Comparison of ENCODE assay signal across 20 mouse cellular contexts in the genomic region with DNA sequence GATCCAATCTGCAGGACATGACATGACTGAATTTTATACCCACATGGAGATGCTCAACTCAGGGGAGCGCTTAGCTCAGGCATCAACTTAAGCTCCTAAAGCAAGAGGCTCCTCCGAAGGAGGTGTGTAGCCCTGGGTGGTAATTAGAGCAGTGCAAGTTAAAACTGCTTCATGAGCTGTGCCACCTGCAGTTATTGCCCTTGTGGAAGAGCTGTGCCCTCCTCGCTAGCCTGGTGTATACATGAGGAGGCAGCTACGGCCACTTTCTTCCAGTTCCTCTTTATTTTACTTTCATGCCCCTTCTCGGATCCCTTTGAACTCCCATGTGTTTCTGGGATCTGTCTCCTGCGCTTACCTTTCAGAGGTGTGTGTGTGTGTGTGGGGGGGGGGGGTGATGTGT.
DNase-seq lines count a peak whose midpoint lies in the region; ATAC-seq and TF ChIP-seq lines count a peak whose summit lies in the region.
"Had no signal": no experiment of that assay in that cellular context is flagged by ENCODE, and none has a peak within 500 bp of the region (broad histone marks: within the 10 kb centered on the region; RNA-seq: fewer than 3 reads in every experiment).

No protein-coding gene starts in this region.

- no peak overlapping the region for H3K4me2 ChIP-seq in hindbrain, postnatal 0 days (ENCODE audit: low read depth, low read length)
- H3K4me2 ChIP-seq in hindbrain, embryonic 16.5 days (ENCODE audit: low read length), result no peak overlapping the region
- no peak overlapping the region for H3K4me2 ChIP-seq in lung, embryonic 15.5 days
- H3K4me2 ChIP-seq in embryonic facial prominence, embryonic 14.5 days (ENCODE audit: low read depth, low read length), result no peak overlapping the region
- no peak overlapping the region for H3K4me2 ChIP-seq in forebrain, embryonic 12.5 days
- H3K4me2 ChIP-seq: forebrain, embryonic 15.5 days; hindbrain, embryonic 12.5 days; neural tube, embryonic 13.5 days had no signal

- TF ChIP-seq CTCF in hindbrain, postnatal 0 days (IDR thresholded peaks at IDR 0.05; ENCODE audit: low read depth), result no peak

- no peaks in the 10 kb centered on the region for H3K27me3 ChIP-seq in hindbrain, postnatal 0 days (ENCODE audit: insufficient read depth, low read length)
- no peaks in the 10 kb centered on the region for H3K27me3 ChIP-seq in hindbrain, embryonic 16.5 days (replicated peaks; ENCODE audit: control insufficient read depth, insufficient read depth, low read length)
- no peaks in the 10 kb centered on the region for H3K27me3 ChIP-seq in lung, embryonic 15.5 days
- no peaks in the 10 kb centered on the region for H3K27me3 ChIP-seq in embryonic facial prominence, embryonic 14.5 days (replicated peaks; ENCODE audit: control insufficient read depth, insufficient read depth, low read length)
- H3K27me3 ChIP-seq in forebrain, embryonic 12.5 days, result no peaks in the 10 kb centered on the region
- H3K27me3 ChIP-seq: forebrain, embryonic 15.5 days; hindbrain, embryonic 12.5 days; neural tube, embryonic 13.5 days had no signal

- 74% methylated on average over 6 of the region's 6 CpGs for WGBS in hindbrain, postnatal 0 days
- WGBS in hindbrain, embryonic 16.5 days, result 75% methylated on average over 6 of the region's 6 CpGs
- 42% methylated on average over 6 of the region's 6 CpGs for WGBS in lung, embryonic 15.5 days
- WGBS in embryonic facial prominence, embryonic 14.5 days, result 59% methylated on average over 6 of the region's 6 CpGs
- WGBS in forebrain, embryonic 12.5 days, result 75% methylated on average over 6 of the region's 6 CpGs

- no peak overlapping the region for H3K27ac ChIP-seq in hindbrain, postnatal 0 days
- no peak overlapping the region for H3K27ac ChIP-seq in hindbrain, embryonic 16.5 days (ENCODE audit: low read depth, low read length)
- peak overlapping the region; percentile 1; the same call in 1 of the 2 replicates for H3K27ac ChIP-seq in lung, embryonic 15.5 days
- H3K27ac ChIP-seq in embryonic facial prominence, embryonic 14.5 days (replicated peaks; ENCODE audit: low read depth, low read length), result no peak overlapping the region
- no peak overlapping the region for H3K27ac ChIP-seq in forebrain, embryonic 12.5 days
- H3K27ac ChIP-seq: forebrain, embryonic 15.5 days; heart, adult 2 months; hindbrain, embryonic 12.5 days; layer of hippocampus, adult 2 months; neural tube, embryonic 13.5 days had no signal

- no peak overlapping the region for H3K4me3 ChIP-seq in hindbrain, postnatal 0 days (ENCODE audit: low read length)
- H3K4me3 ChIP-seq in hindbrain, embryonic 16.5 days (ENCODE audit: low read length), result no peak overlapping the region
- no peak overlapping the region for H3K4me3 ChIP-seq in lung, embryonic 15.5 days
- H3K4me3 ChIP-seq in embryonic facial prominence, embryonic 14.5 days (ENCODE audit: low read depth, low read length), result no peak overlapping the region
- no peak overlapping the region for H3K4me3 ChIP-seq in forebrain, embryonic 12.5 days (replicated peaks)
- H3K4me3 ChIP-seq: forebrain, embryonic 15.5 days; heart, adult 2 months; hindbrain, embryonic 12.5 days; layer of hippocampus, adult 2 months; neural tube, embryonic 13.5 days had no signal

- H3K4me1 ChIP-seq in hindbrain, postnatal 0 days (ENCODE audit: insufficient read depth, low read length), result no peaks in the 10 kb centered on the region
- H3K4me1 ChIP-seq in hindbrain, embryonic 16.5 days (ENCODE audit: control insufficient read depth, insufficient read depth, low read depth, low read length), result no peaks in the 10 kb centered on the region
- peaks cover 15% of the 10 kb centered on the region for H3K4me1 ChIP-seq in lung, embryonic 15.5 days
- H3K4me1 ChIP-seq in embryonic facial prominence, embryonic 14.5 days (ENCODE audit: control insufficient read depth, insufficient read depth, low read length), result no peaks in the 10 kb centered on the region
- H3K4me1 ChIP-seq in forebrain, embryonic 12.5 days, result no peaks in the 10 kb centered on the region
- H3K4me1 ChIP-seq: forebrain, embryonic 15.5 days; neural tube, embryonic 13.5 days had no signal

- intact Hi-C loops in gastrocnemius, postnatal 36 days (cut with DNase I), result no loop called here

- no peak for DNase-seq in hindbrain, postnatal 0 days (ENCODE audit: low spot score)
- no peak for DNase-seq in lung, postnatal 25 days (ENCODE audit: low spot score)
- DNase-seq in embryonic facial prominence, embryonic 14.5 days (ENCODE audit: low spot score), result peak; percentile 40
- no peak for DNase-seq in gastrocnemius, postnatal 36 days
- DNase-seq: adrenal gland, postnatal 36 days; cerebellum, adult 8-10 months; embryo, embryonic 11 days; heart, adult 2 months; kidney, adult 9 months; left cerebral cortex, postnatal 4 days; right cerebral cortex, postnatal 14 days; thymus, postnatal 25 days had no signal

- no peaks in the 10 kb centered on the region for H3K36me3 ChIP-seq in hindbrain, postnatal 0 days (ENCODE audit: insufficient read depth, low read length)
- no peaks in the 10 kb centered on the region for H3K36me3 ChIP-seq in hindbrain, embryonic 16.5 days (ENCODE audit: control insufficient read depth, insufficient read depth, low read length)
- no peaks in the 10 kb centered on the region for H3K36me3 ChIP-seq in lung, embryonic 15.5 days
- no peaks in the 10 kb centered on the region for H3K36me3 ChIP-seq in embryonic facial prominence, embryonic 14.5 days (ENCODE audit: control insufficient read depth, insufficient read depth, low read length)
- H3K36me3 ChIP-seq in forebrain, embryonic 12.5 days (replicated peaks), result no peaks in the 10 kb centered on the region
- H3K36me3 ChIP-seq: forebrain, embryonic 15.5 days; hindbrain, embryonic 12.5 days; neural tube, embryonic 13.5 days had no signal

- no peak overlapping the region for H3K9ac ChIP-seq in hindbrain, postnatal 0 days (replicated peaks; ENCODE audit: low read length)
- no peak overlapping the region for H3K9ac ChIP-seq in hindbrain, embryonic 16.5 days (ENCODE audit: low read depth, low read length)
- no peak overlapping the region for H3K9ac ChIP-seq in lung, embryonic 15.5 days
- no peak overlapping the region for H3K9ac ChIP-seq in embryonic facial prominence, embryonic 14.5 days (ENCODE audit: low read depth, low read length)
- no peak overlapping the region for H3K9ac ChIP-seq in forebrain, embryonic 12.5 days
- H3K9ac ChIP-seq: forebrain, embryonic 15.5 days; hindbrain, embryonic 12.5 days; neural tube, embryonic 13.5 days had no signal

- H3K9me3 ChIP-seq in hindbrain, postnatal 0 days (ENCODE audit: low read length), result no peaks in the 10 kb centered on the region
- H3K9me3 ChIP-seq in hindbrain, embryonic 16.5 days (ENCODE audit: control insufficient read depth, low read length), result no peaks in the 10 kb centered on the region
- H3K9me3 ChIP-seq in lung, embryonic 15.5 days, result no peaks in the 10 kb centered on the region
- H3K9me3 ChIP-seq in embryonic facial prominence, embryonic 14.5 days (ENCODE audit: control insufficient read depth, low read length), result no peaks in the 10 kb centered on the region
- H3K9me3 ChIP-seq in forebrain, embryonic 12.5 days, result no peaks in the 10 kb centered on the region
- H3K9me3 ChIP-seq: forebrain, embryonic 15.5 days; hindbrain, embryonic 12.5 days; neural tube, embryonic 13.5 days had no signal

- 0 out of 2 replicates have a peak, but pooled peaks have one; percentile 35 for ATAC-seq in hindbrain, postnatal 0 days
- ATAC-seq in hindbrain, embryonic 16.5 days, result no peak
- no peak for ATAC-seq in lung, embryonic 15.5 days (ENCODE audit: borderline replicate concordance, extremely low read depth, low FRiP score, low TSS enrichment)
- no peak for ATAC-seq in embryonic facial prominence, embryonic 14.5 days (ENCODE audit: low read depth)
- peak; percentile 45 for ATAC-seq in megakaryocyte progenitor cell, adult 5-6 weeks (replicated peaks; ENCODE audit: poor library complexity)
- no peak for ATAC-seq in forebrain, embryonic 12.5 days (ENCODE audit: low FRiP score)
- ATAC-seq: forebrain, embryonic 15.5 days had no signal

Comparison
In these comparisons a context has a peak if more than half of its experiments do, and no peak if none do; other contexts are left out.
1. ATAC-seq: peak in hindbrain, postnatal 0 days (single experiment) and megakaryocyte progenitor cell, adult 5-6 weeks (single experiment); none in hindbrain, embryonic 16.5 days (single experiment), lung, embryonic 15.5 days (single experiment), embryonic facial prominence, embryonic 14.5 days (single experiment) and forebrain, embryonic 12.5 days (single experiment).